Mouse (Mus musculus): ENCODE measurements around the gene Tlr8.

Tlr8 gene

DNA sequence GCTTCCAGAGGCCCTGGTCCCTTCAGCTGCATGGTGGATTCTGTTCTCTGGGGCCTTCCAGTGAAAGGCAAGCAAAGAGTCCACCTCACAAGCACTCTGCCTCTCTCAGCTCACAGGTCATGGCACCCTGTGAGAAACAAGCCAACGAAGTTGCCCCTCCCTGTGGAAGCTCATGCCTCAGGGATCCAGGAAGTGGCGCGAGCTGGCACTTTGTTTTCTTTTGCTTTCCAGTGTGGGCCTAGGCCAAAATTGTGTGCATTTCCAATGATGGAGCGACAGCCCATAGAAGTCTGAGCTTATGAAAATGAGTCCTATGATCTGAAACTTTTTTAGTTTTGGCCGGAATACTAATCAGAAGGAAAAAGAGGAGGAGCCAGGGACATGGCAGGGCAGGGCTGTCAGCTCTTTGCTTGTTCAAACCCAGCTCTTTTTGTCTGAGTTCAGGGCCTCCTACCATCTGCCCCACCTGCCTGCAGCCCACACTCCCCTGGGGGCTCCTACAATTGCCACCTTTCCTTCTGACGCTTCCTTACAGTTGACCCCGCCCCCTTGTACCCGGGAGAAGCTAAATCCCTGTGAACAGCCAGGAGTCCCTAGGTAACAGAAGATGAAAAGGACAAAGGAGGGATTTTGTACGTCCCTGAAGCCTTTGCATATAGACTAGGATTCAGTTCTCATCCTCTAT lies 52.1 kb downstream of the Tlr8 start:
- H3K36me3 ChIP-seq (ENCODE audit: control insufficient read depth, insufficient read depth, low read length, poor library complexity, severe bottlenecking): peaks cover 9% of the 10 kb centered on the region; the same call in 1 of the 2 replicates
- no peak for DNase-seq (ENCODE audit: low read depth, low spot score)

DNA sequence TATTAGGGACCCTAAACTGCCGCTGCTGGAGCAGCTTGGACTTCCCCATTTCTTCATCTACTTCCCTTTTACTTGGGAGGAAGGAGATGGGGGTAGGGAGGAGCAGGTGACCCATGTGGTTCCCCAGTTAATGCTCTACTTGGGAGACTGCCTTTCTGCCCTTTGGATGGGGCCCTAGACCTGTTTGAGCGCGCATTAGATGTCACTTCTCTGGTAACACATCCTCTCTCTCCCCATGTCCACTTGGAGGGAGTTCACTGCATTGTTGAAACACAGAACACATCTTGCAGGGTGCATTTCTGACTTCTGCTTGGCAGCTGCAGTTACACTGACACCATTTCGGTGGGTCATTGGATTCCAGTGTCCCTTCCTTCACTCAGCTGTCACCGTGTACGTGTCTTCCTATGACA lies 53.8 kb downstream of the Tlr8 start:
- H3K36me3 ChIP-seq (ENCODE audit: control insufficient read depth, insufficient read depth, low read length, poor library complexity, severe bottlenecking): peaks cover 13% of the 10 kb centered on the region; the same call in 1 of the 2 replicates
- peak; percentile 67 for DNase-seq (ENCODE audit: low read depth, low spot score)
- no peaks in the 10 kb centered on the region for H3K27me3 ChIP-seq (ENCODE audit: control insufficient read depth, insufficient read depth, low read length, poor library complexity, severe bottlenecking)

More for the DNA sequence above, 52.1 kb downstream of the Tlr8 start:
- no peaks in the 10 kb centered on the region for H3K27me3 ChIP-seq (ENCODE audit: control insufficient read depth, insufficient read depth, low read length, poor library complexity, severe bottlenecking)

GRCm38 (mm10) chrX:167209828-167210227 lies 54.3 kb downstream of the Tlr8 start:
- Histone ChIP-seq H3K36me3 (ENCODE audit: control insufficient read depth, insufficient read depth, low read length, poor library complexity, severe bottlenecking) (peaks cover 13% of the 10 kb centered on the region; the same call in 1 of the 2 replicates), H3K27me3 (ENCODE audit: control insufficient read depth, insufficient read depth, low read length, poor library complexity, severe bottlenecking) (no peaks in the 10 kb centered on the region)
- no peak for DNase-seq (ENCODE audit: low read depth, low spot score)

GRCm38 (mm10) chrX:167208978-167209754 lies 55.0 kb downstream of the Tlr8 start, which contains the start of gene Tmsb4x:
TSS of gene Tmsb4x (minus strand) at chrX:167209315.
- H3K27me3 ChIP-seq (ENCODE audit: control insufficient read depth, insufficient read depth, low read length, poor library complexity, severe bottlenecking): no peaks in the 10 kb centered on the region
- DNase-seq (ENCODE audit: low read depth, low spot score): peak; percentile 93
- peaks cover 13% of the 10 kb centered on the region; the same call in 1 of the 2 replicates for H3K36me3 ChIP-seq (ENCODE audit: control insufficient read depth, insufficient read depth, low read length, poor library complexity, severe bottlenecking)

- Histone ChIP-seq H3K27me3 (ENCODE audit: control insufficient read depth, insufficient read depth, low read length, poor library complexity, severe bottlenecking) (no peaks in the 10 kb centered on the region), H3K36me3 (ENCODE audit: control insufficient read depth, insufficient read depth, low read length, poor library complexity, severe bottlenecking) (peaks cover 13% of the 10 kb centered on the region; the same call in 1 of the 2 replicates)
- DNase-seq (ENCODE audit: low read depth, low spot score): peak; percentile 56
Measured at GRCm38 (mm10) chrX:167208506-167208820, 55.7 kb downstream of the Tlr8 start.

GRCm38 (mm10) chrX:167207741-167208505 lies 56.2 kb downstream of the Tlr8 start:
- no peak for DNase-seq (ENCODE audit: low read depth, low spot score)
- peaks cover 13% of the 10 kb centered on the region; the same call in 1 of the 2 replicates for H3K36me3 ChIP-seq (ENCODE audit: control insufficient read depth, insufficient read depth, low read length, poor library complexity, severe bottlenecking)
- no peaks in the 10 kb centered on the region for H3K27me3 ChIP-seq (ENCODE audit: control insufficient read depth, insufficient read depth, low read length, poor library complexity, severe bottlenecking)

- peak; percentile 60 for DNase-seq (ENCODE audit: low read depth, low spot score)
- peaks cover 13% of the 10 kb centered on the region; the same call in 1 of the 2 replicates for H3K36me3 ChIP-seq (ENCODE audit: control insufficient read depth, insufficient read depth, low read length, poor library complexity, severe bottlenecking)
- H3K27me3 ChIP-seq (ENCODE audit: control insufficient read depth, insufficient read depth, low read length, poor library complexity, severe bottlenecking): no peaks in the 10 kb centered on the region
Measured at GRCm38 (mm10) chrX:167205813-167206520, 58.2 kb downstream of the Tlr8 start.

- Histone ChIP-seq H3K27me3 (ENCODE audit: control insufficient read depth, insufficient read depth, low read length, poor library complexity, severe bottlenecking) (no peaks in the 10 kb centered on the region), H3K36me3 (ENCODE audit: control insufficient read depth, insufficient read depth, low read length, poor library complexity, severe bottlenecking) (no peaks in the 10 kb centered on the region)
- DNase-seq (ENCODE audit: low read depth, low spot score): peak; percentile 65
Measured at GRCm38 (mm10) chrX:167201365-167201764, 62.8 kb downstream of the Tlr8 start.

GRCm38 (mm10) chrX:167195228-167195649 lies 68.9 kb downstream of the Tlr8 start:
- DNase-seq (ENCODE audit: low read depth, low spot score): no peak
- Histone ChIP-seq H3K27me3 (ENCODE audit: control insufficient read depth, insufficient read depth, low read length, poor library complexity, severe bottlenecking) (no peaks in the 10 kb centered on the region), H3K36me3 (ENCODE audit: control insufficient read depth, insufficient read depth, low read length, poor library complexity, severe bottlenecking) (no peaks in the 10 kb centered on the region)

Measured in splenic B cell, adult 2 months (primary cell).